Mouse (Mus musculus) MEL (cell line): Measurements from ENCODE around the gene Dand5. TPM values are rescaled to one million over a fixed set of nuclear protein-coding genes. Genes with fewer than 3 reads are reported as not detected.

Experiments used
- DNase-seq: peaks from one replicate; pipeline ENCODE4 v3.0.0; 2011; ENCODE audit warnings: low read depth, low spot score
- H3K27ac ChIP-seq: 2 replicates; pipeline ENCODE4 v1.5.1; 2012; ENCODE audit warnings: low read depth, mild to moderate bottlenecking, control low read depth, low read length, moderate library complexity; ENCODE audit not compliant: control insufficient read depth
- H3K27me3 ChIP-seq, 2 experiments: fragments of 150-350 bp in 1 of 2; sonication (generic) in 1 of 2; 2 replicates each; pipeline ENCODE4 v1.6.1; 2012; ENCODE audit warnings: low read length in 2 of 2, mild to moderate bottlenecking in 2 of 2, improper control_type of control experiment in 1 of 2, moderate library complexity in 1 of 2; ENCODE audit not compliant: insufficient read depth in 2 of 2, control insufficient read depth in 1 of 2
- H3K36me3 ChIP-seq, 2 experiments: 2 replicates each; pipeline ENCODE4 v1.6.1; 2012 to 2014; ENCODE audit warnings: low read length in 2 of 2, improper control_type of control experiment in 1 of 2, inconsistent platforms in 1 of 2, mild to moderate bottlenecking in 1 of 2; ENCODE audit not compliant: insufficient read depth in 2 of 2, control insufficient read depth in 1 of 2
- H3K4me1 ChIP-seq, 2 experiments: fragments of 150-350 bp in 1 of 2; sonication (generic) in 1 of 2; 2 replicates each; pipeline ENCODE4 v1.6.1; 2012; ENCODE audit warnings: low read length in 2 of 2, improper control_type of control experiment in 1 of 2, mild to moderate bottlenecking in 1 of 2; ENCODE audit not compliant: insufficient read depth in 2 of 2, control insufficient read depth in 1 of 2
- H3K4me3 ChIP-seq, 2 experiments: fragments of 150-350 bp in 1 of 2; sonication (generic) in 1 of 2; 2 replicates each; pipeline ENCODE4 v1.5.1; 2012; ENCODE audit warnings: low read depth in 2 of 2, low read length in 2 of 2, mild to moderate bottlenecking in 2 of 2, moderate library complexity in 2 of 2, control low read depth in 1 of 2, improper control_type of control experiment in 1 of 2; ENCODE audit not compliant: control insufficient read depth in 1 of 2, insufficient read depth in 1 of 2
- H3K79me2 ChIP-seq: 2 replicates; pipeline ENCODE4 v1.6.1; 2012; ENCODE audit warnings: mild to moderate bottlenecking, low read length, moderate library complexity; ENCODE audit not compliant: control insufficient read depth, poor library complexity, insufficient read depth
- H3K9ac ChIP-seq: 2 replicates; pipeline ENCODE4 v1.6.1; 2012; ENCODE audit warnings: low read depth, mild to moderate bottlenecking, control low read depth, low read length, moderate library complexity; ENCODE audit not compliant: control insufficient read depth, poor library complexity, severe bottlenecking
- H3K9me3 ChIP-seq: fragments of 150-350 bp; sonication (generic); replicated peaks from 2 replicates; pipeline ENCODE4 v1.6.1; 2012; ENCODE audit warnings: mild to moderate bottlenecking, low read length, improper control_type of control experiment, moderate library complexity; ENCODE audit not compliant: insufficient read depth
- CHD1 ChIP-seq: IDR thresholded peaks from 2 replicates; pipeline ENCODE4 v1.6.1; 2012; ENCODE audit warnings: low read depth, mild to moderate bottlenecking, inconsistent platforms, low read length, improper control_type of control experiment
- ELF1 ChIP-seq: IDR thresholded peaks from 2 replicates; pipeline ENCODE4 v1.6.1; 2014; ENCODE audit warnings: low read depth, mild to moderate bottlenecking, inconsistent platforms, low read length, improper control_type of control experiment, moderate library complexity
- EP300 ChIP-seq, 2 experiments: IDR thresholded peaks; 2 replicates each; pipeline ENCODE4 v1.6.1; 2011; ENCODE audit warnings: improper control_type of control experiment in 2 of 2, low read length in 2 of 2, low read depth in 1 of 2, mild to moderate bottlenecking in 1 of 2
- ETS1 ChIP-seq: IDR thresholded peaks from 2 replicates; pipeline ENCODE4 v1.6.1; 2012; ENCODE audit warnings: low read depth, mild to moderate bottlenecking, inconsistent platforms, low read length, improper control_type of control experiment, moderate library complexity
- GATA1 ChIP-seq: IDR thresholded peaks from 2 replicates; pipeline ENCODE4 v1.6.1; 2011; ENCODE audit warnings: low read depth, low read length, improper control_type of control experiment
- MXI1 ChIP-seq: IDR thresholded peaks from 2 replicates; pipeline ENCODE4 v1.6.1; 2011; ENCODE audit warnings: mild to moderate bottlenecking, low read depth, low read length, improper control_type of control experiment
- MYB ChIP-seq: IDR thresholded peaks from 2 replicates; pipeline ENCODE4 v1.6.1; 2011; ENCODE audit warnings: mild to moderate bottlenecking, low read depth, low read length, improper control_type of control experiment
- MYC ChIP-seq: IDR thresholded peaks from 2 replicates; pipeline ENCODE4 v1.6.1; 2011; ENCODE audit warnings: low read depth, mild to moderate bottlenecking, low read length, improper control_type of control experiment, moderate library complexity
- NELFE ChIP-seq: IDR thresholded peaks from 2 replicates; pipeline ENCODE4 v1.6.1; 2011; ENCODE audit warnings: low read depth, low read length, improper control_type of control experiment
- POLR2AphosphoS5 ChIP-seq: IDR thresholded peaks from 2 replicates; pipeline ENCODE4 v1.6.1; 2012; ENCODE audit warnings: low read depth, borderline replicate concordance, mild to moderate bottlenecking, inconsistent platforms, low read length, moderate library complexity, mixed read lengths
- RAD21 ChIP-seq: IDR thresholded peaks from 2 replicates; pipeline ENCODE4 v1.6.1; 2011; ENCODE audit warnings: mild to moderate bottlenecking, low read depth, low read length, improper control_type of control experiment
- SIN3A ChIP-seq: IDR thresholded peaks from 2 replicates; pipeline ENCODE4 v1.6.1; 2012; ENCODE audit warnings: low read length, improper control_type of control experiment, inconsistent platforms
- TBP ChIP-seq: IDR thresholded peaks from 2 replicates; pipeline ENCODE4 v1.8.0; 2011; ENCODE audit warnings: low read depth, low read length, improper control_type of control experiment
- UBTF ChIP-seq: IDR thresholded peaks from 2 replicates; pipeline ENCODE4 v1.6.1; 2012; ENCODE audit warnings: low read depth, mild to moderate bottlenecking, inconsistent platforms, low read length, improper control_type of control experiment, moderate library complexity, borderline replicate concordance; ENCODE audit not compliant: insufficient read depth
- USF1 ChIP-seq: IDR thresholded peaks from 2 replicates; pipeline ENCODE4 v1.6.1; 2014; ENCODE audit warnings: low read depth, mild to moderate bottlenecking, inconsistent platforms, low read length, improper control_type of control experiment, moderate library complexity
- USF2 ChIP-seq, 2 experiments: IDR thresholded peaks; 2 replicates each; pipeline ENCODE4 v1.6.1; 2011 to 2012; ENCODE audit warnings: improper control_type of control experiment in 2 of 2, low read length in 2 of 2, borderline replicate concordance in 1 of 2, inconsistent platforms in 1 of 2, low read depth in 1 of 2, mild to moderate bottlenecking in 1 of 2; ENCODE audit not compliant: insufficient read depth in 1 of 2
- ZC3H11A ChIP-seq: IDR thresholded peaks from 2 replicates; pipeline ENCODE4 v1.6.1; 2012; ENCODE audit warnings: low read depth, mild to moderate bottlenecking, inconsistent platforms, low read length, improper control_type of control experiment
- ZMIZ1 ChIP-seq: IDR thresholded peaks from 2 replicates; pipeline ENCODE4 v1.6.1; 2012; ENCODE audit warnings: low read depth, mild to moderate bottlenecking, inconsistent platforms, low read length, improper control_type of control experiment, moderate library complexity
- ZNF384 ChIP-seq: IDR thresholded peaks from 2 replicates; pipeline ENCODE4 v1.6.1; 2012; ENCODE audit warnings: low read depth, mild to moderate bottlenecking, inconsistent platforms, low read length, improper control_type of control experiment
- polyA plus RNA-seq, 2 experiments: library from polyadenylated mRNA; stranded (reverse) in 1 of 2; unstranded in 1 of 2; fragments of >175 nt in 1 of 2; fragments of >200 nt in 1 of 2; gene quantifications; 2 replicates each; pipeline versions ENCODE4 v1.2.1 to v1.2.4; 2012; ENCODE audit warnings: low replicate concordance in 2 of 2, low read depth in 1 of 2; ENCODE audit not compliant: insufficient read length in 2 of 2, insufficient read depth in 1 of 2, missing spikeins in 1 of 2
- total RNA-seq: library from RNA; depleted of rRNA; stranded (reverse); fragments of 300-350 nt; gene quantifications from 2 replicates; pipeline ENCODE4 v1.2.3, GENCODE M21; 2012

The Dand5 gene
- total and polyA plus RNA-seq, 3 experiments: 1.7 to 2.2 TPM; not detected in 1

GRCm38 (mm10) chr8:84810896-84811295 is 11.7 kb downstream of the Dand5 start (continued):
- TF ChIP-seq SIN3A (peak; percentile 76), ZMIZ1 (no peak), MXI1 (peak; percentile 75), ZC3H11A (peak; percentile 78)
- TF ChIP-seq, all 39 proteins: peak for 11

DNA sequence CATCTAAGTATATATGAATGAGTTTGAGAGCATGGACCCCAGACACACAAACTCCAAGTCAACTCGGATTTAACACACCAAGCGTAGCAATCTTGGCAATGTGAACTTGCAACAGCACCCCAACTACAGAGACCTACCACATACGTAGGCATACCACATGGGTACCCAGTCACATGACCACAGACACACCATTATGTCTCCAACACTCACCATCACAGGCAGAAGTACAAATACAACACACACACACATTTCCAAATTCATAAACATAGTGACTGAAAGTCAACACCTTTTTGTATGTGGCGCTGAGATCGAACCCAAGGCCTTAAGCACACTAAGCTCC is 12.7 kb downstream of the Dand5 start:
- H3K9me3 ChIP-seq: no peaks in the 10 kb centered on the region
- H3K27me3 ChIP-seq: no peaks in the 10 kb centered on the region
- no peak for DNase-seq
- peaks cover 0 to 3% of the 10 kb centered on the region in 2 experiments; a peak in 1 of 4 replicates for H3K36me3 ChIP-seq
- H3K27ac ChIP-seq: no peak overlapping the region
- peaks cover 0 to 10% of the 10 kb centered on the region in 2 experiments; a peak in 2 of 4 replicates for H3K4me1 ChIP-seq
- no peaks in the 10 kb centered on the region for H3K79me2 ChIP-seq
- no peak overlapping the region for H3K9ac ChIP-seq
- no peak overlapping the region for H3K4me3 ChIP-seq
- TF ChIP-seq NELFE: no peak
- TF ChIP-seq SIN3A: no peak
- TF ChIP-seq MXI1: no peak
- TF ChIP-seq USF2 (IDR thresholded peaks at IDR 0.05; ENCODE audit: borderline replicate concordance in 1 of 2, insufficient read depth in 1 of 2, low read depth in 1 of 2, low read length in 2 of 2): no peak
- TF ChIP-seq MYC: no peak
- peak; percentile 49; the same call in 1 of the 2 replicates for TF ChIP-seq USF1
- TF ChIP-seq, all 39 proteins: peak for 1

DNA sequence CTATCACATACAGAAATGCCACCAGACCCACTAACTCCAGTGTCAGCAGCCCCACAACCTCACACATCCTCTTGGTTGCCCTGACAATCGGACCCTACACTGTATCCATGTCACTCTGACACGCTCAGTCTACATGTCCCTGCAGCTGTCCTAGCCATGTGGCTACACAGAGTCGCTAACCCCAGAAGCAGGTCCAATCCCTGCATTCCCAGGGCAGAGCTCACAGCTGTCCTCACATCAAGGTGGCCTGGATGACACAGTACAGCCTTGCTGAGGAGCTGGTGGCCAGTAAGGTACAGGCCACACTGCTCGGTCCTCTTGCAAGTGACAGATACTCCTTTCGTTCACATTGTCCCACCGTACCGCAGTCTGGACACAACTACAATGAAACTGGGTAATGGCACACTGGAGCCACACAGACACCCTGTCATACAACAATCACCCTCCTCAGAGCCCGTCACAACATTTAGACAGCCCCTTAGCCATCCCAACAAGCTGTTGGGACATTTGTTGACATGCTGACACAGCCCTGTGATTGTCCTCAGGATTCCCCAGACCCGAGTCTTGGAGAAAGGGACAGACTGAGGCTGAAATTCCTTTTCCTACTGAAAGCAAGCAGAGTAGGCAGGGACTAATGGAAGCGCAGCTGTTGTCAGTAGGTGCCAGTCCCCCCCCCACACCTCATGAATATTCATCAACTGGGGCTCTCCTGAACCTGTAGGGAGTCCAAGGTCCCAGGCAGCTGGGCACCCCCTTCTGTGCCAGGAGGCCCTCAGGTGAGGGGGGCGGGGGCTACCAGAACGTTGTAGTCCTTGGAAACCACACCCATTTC is 13.3 kb downstream of the Dand5 start:
- no peaks in the 10 kb centered on the region for H3K27me3 ChIP-seq
- peaks cover 0 to 3% of the 10 kb centered on the region in 2 experiments; a peak in 1 of 4 replicates for H3K36me3 ChIP-seq
- H3K4me3 ChIP-seq: no peak overlapping the region
- H3K9ac ChIP-seq: no peak overlapping the region
- H3K4me1 ChIP-seq: peaks cover 0 to 10% of the 10 kb centered on the region in 2 experiments; a peak in 2 of 4 replicates
- no peak overlapping the region for H3K27ac ChIP-seq
- DNase-seq: no peak
- H3K79me2 ChIP-seq: no peaks in the 10 kb centered on the region
- no peaks in the 10 kb centered on the region for H3K9me3 ChIP-seq
- no peak for TF ChIP-seq ZMIZ1
- TF ChIP-seq RAD21: no peak
- no peak for TF ChIP-seq CHD1
- TF ChIP-seq NELFE: no peak
- no peak for TF ChIP-seq ETS1
- no peak for TF ChIP-seq TBP
- no peak for TF ChIP-seq ELF1
- no peak for TF ChIP-seq MXI1
- no peak for TF ChIP-seq UBTF
- TF ChIP-seq ZNF384: no peak
- no peak for TF ChIP-seq MYB
- TF ChIP-seq USF1: no peak
- no peak for TF ChIP-seq GATA1
- no peak for TF ChIP-seq POLR2AphosphoS5
- no peak for TF ChIP-seq EP300 (IDR thresholded peaks at IDR 0.05; ENCODE audit: low read depth in 1 of 2, low read length in 2 of 2)
